Mouse (Mus musculus) kidney, postnatal 0 days (tissue): Measurements from ENCODE around the gene D11Wsu47e. TPM values are rescaled to one million over a fixed set of nuclear protein-coding genes. Genes with fewer than 3 reads are reported as not detected.
A peak's percentile ranks its signal among the peaks of the same experiment; 100 is the strongest.

Source experiments
- ATAC-seq: fragments of 200-750 bp; cut with Nextera tagmentation; replicated peaks from 2 replicates; pipeline ENCODE4 v1.8.0; 2017; ENCODE audit warnings: low read depth, moderate number of reproducible peaks, moderate TSS enrichment, moderate library complexity; ENCODE audit not compliant: low FRiP score
- DNase-seq: peaks from one replicate; pipeline ENCODE4 v3.0.0-alpha.2; 2016; ENCODE audit warnings: low spot score
- H3K27ac ChIP-seq: fragments of 300-500 bp; sonication (generic); 2 replicates; pipeline ENCODE4 v1.5.1; 2014; ENCODE audit warnings: mild to moderate bottlenecking
- H3K27me3 ChIP-seq: fragments of 300-500 bp; sonication (generic); 2 replicates; pipeline ENCODE4 v1.6.1; 2014; ENCODE audit warnings: low read length, mixed read lengths; ENCODE audit not compliant: insufficient read depth
- H3K36me3 ChIP-seq: fragments of 300-500 bp; sonication (generic); 2 replicates; pipeline ENCODE4 v1.6.1; 2014; ENCODE audit warnings: low read length, mixed read lengths; ENCODE audit not compliant: insufficient read depth
- H3K4me1 ChIP-seq: fragments of 300-500 bp; sonication (generic); replicated peaks from 2 replicates; pipeline ENCODE4 v1.6.1; 2014; ENCODE audit warnings: antibody characterized with exemption, low read length, mixed read lengths; ENCODE audit not compliant: insufficient read depth
- H3K4me2 ChIP-seq: fragments of 300-500 bp; sonication (generic); 2 replicates; pipeline ENCODE4 v1.6.1; 2014; ENCODE audit warnings: mild to moderate bottlenecking, low read length, moderate library complexity, mixed read lengths
- H3K4me3 ChIP-seq: fragments of 300-500 bp; sonication (generic); replicated peaks from 2 replicates; pipeline ENCODE4 v1.5.1; 2014; ENCODE audit warnings: low read depth, low read length
- H3K9ac ChIP-seq: fragments of 300-500 bp; sonication (generic); 2 replicates; pipeline ENCODE4 v1.6.1; 2014; ENCODE audit warnings: low read depth, low read length
- H3K9me3 ChIP-seq: fragments of 300-500 bp; sonication (generic); replicated peaks from 2 replicates; pipeline ENCODE4 v1.6.1; 2016; ENCODE audit warnings: low read length, inconsistent platforms, mixed read lengths
- CTCF ChIP-seq: IDR thresholded peaks from 2 replicates; pipeline ENCODE4 v1.5.1; 2016; ENCODE audit warnings: antibody characterized with exemption, low read depth, mild to moderate bottlenecking, moderate library complexity
- WGBS: fragments of 180-500 bp; shearing (Covaris S2); extraction: QIAGEN DNeasy Blood & Tissue Kit; methylation state at CpG from one replicate; pipeline ENCODE4 v1.1.7; 2014; 5-methylcytosine and 5-hydroxymethylcytosine counted together
- polyA plus RNA-seq: library from polyadenylated mRNA; unstranded; fragments of >200 nt; fragmentation: Nextera tagmentation; extraction: Ambion mirVana; gene quantifications from 2 replicates; pipeline ENCODE4 v1.2.1, GENCODE M21; 2015

D11Wsu47e gene
- polyA plus RNA-seq, 1 experiment from 2014 or later = 18.8 TPM

DNA sequence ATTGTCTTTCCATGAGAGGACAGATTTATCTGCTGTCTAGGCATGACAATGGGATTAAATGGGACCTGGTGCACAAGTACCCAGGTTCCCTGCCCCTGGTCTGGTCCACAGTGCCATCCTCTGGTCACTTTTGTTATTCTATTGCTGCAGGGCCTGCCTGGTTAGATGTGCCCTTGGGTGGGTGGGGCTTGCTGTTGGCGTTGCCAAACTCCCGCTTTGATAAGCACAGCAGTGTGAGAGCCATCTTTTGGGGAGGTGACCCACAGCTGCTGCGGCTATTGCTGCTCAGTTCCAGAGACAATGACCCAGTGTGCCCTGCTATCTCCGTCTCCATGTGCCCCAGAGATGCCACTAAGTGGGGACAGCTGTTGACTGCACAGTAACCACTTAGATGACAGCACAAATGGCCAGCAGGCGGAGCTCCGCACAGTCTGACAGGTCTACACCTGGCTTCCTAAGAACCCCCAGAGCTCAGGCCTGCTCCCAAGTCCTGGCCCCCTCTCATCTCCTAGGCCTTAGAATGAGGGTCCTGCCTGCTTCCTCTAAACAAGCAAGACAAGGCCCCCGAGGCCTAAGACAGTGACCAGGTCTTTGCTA, 31.0 kb downstream of the D11Wsu47e start:
- DNase-seq (no peak), ATAC-seq (no peak)
- Histone ChIP-seq H3K27ac (no peak overlapping the region), H3K4me2 (no peak overlapping the region), H3K4me3 (no peak overlapping the region), H3K27me3 (no peaks in the 10 kb centered on the region), H3K36me3 (no peaks in the 10 kb centered on the region), H3K9ac (no peak overlapping the region), H3K4me1 (peaks cover 10% of the 10 kb centered on the region; the same call in 1 of the 2 replicates), H3K9me3 (no peaks in the 10 kb centered on the region)
- 68% methylated on average over 7 of the region's 7 CpGs for WGBS
- TF ChIP-seq CTCF = peak; percentile 44

DNA sequence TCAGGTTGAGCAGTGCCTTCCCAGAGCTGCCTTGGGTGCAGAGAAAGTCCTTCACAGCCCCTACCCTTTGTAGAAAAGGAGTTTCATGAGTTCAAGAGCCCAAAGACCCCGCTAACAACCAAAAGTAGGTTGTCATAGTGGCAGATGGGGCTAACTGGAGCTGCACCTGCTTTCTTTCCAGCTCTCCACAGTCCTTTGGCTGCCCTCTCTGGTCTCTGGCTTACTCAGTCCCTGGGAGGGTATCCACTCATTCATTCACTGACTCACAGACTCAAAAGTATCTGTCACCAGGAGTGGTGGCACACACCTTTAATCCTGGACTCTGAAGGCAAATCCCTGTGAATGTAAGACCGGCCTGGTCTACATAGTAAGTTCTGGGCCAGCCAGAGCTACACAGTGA, 31.9 kb downstream of the D11Wsu47e start:
- Histone ChIP-seq H3K27me3 (no peaks in the 10 kb centered on the region), H3K36me3 (no peaks in the 10 kb centered on the region), H3K4me1 (peaks cover 7% of the 10 kb centered on the region; the same call in 1 of the 2 replicates), H3K27ac (no peak overlapping the region), H3K4me2 (no peak overlapping the region), H3K4me3 (no peak overlapping the region), H3K9me3 (no peaks in the 10 kb centered on the region), H3K9ac (no peak overlapping the region)
- no peak for TF ChIP-seq CTCF
- DNase-seq (no peak), ATAC-seq (no peak)
- 93% methylated on average over 2 of the region's 2 CpGs for WGBS

DNA sequence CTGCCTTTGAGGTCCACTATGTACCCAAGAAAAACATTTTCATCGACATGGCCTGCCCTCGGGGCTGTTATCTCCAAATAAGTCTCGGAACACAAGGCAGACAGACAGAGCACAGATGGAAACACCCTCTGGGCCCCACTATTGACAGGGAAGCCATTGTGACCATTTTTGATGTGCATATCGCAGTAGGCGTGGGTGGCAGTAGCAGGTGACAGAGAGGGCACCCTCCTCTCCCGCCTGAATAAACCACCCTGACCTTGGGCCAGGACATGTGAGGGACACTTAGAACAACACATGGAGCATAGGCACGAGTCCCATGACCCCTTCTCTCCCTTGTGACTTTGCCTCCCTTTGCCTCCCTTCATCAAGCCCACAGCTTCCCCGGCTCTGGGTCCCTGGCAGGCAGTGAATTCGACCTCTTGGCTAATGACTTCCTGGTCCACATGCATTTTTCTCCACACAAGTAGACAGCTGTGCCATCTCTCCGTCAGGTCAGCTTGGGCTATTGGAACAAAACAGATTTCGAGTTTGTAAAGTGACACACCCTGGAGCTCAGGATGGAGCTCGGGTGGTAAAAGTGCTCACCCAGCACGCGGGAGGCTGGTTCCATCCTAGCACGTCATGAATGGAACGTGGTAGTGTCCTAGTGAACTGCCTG, 33.7 kb downstream of the D11Wsu47e start:
- DNase-seq (no peak), ATAC-seq (no peak)
- Histone ChIP-seq H3K36me3 (no peaks in the 10 kb centered on the region), H3K27ac (no peak overlapping the region), H3K4me2 (no peak overlapping the region), H3K9me3 (no peaks in the 10 kb centered on the region), H3K4me1 (peaks cover 13% of the 10 kb centered on the region; the same call in 1 of the 2 replicates), H3K27me3 (no peaks in the 10 kb centered on the region), H3K4me3 (no peak overlapping the region), H3K9ac (no peak overlapping the region)
- WGBS = 38% methylated on average over 16 of the region's 16 CpGs
- TF ChIP-seq CTCF = no peak

DNA sequence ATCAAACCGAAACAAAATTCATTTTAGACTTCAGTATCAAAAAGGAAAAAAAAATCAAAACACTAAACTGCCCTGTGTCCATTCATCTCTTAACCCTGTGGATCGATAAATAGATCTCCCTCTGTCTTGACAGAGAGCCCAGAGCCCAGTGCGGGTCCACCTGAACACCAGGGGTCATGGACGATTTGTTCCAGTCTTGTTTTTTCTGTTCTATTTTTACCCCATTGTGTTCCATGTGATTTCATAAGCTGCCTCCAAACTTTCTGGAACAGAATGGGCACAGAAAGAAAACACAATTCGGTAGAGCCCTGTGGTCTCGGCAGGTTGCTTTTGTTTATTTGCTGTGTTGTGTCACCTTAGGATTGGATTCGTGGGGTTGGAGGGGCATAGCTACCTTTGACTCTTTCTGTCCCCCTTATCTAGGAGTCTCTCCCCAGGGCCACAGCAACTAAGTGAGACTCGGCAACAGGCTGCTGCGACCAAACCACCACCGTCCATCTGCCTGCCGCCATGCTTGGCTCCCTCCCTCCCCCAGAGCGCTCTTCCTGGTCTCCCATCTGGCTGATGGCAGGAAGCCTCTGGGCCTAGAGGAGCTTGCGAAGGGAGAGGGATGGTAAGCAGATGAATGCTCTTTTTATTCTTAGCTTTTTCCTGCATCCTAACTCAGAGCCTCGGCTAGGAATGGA, 38.3 kb downstream of the D11Wsu47e start:
- no peak for ATAC-seq
- peaks cover 21% of the 10 kb centered on the region for H3K4me1 ChIP-seq
- no peak overlapping the region for H3K9ac ChIP-seq
- no peaks in the 10 kb centered on the region for H3K9me3 ChIP-seq
- TF ChIP-seq CTCF = no peak
- peak overlapping the region; percentile 63 for H3K27ac ChIP-seq
- no peak for DNase-seq
- no peaks in the 10 kb centered on the region for H3K27me3 ChIP-seq
- H3K36me3 ChIP-seq = peaks cover 10% of the 10 kb centered on the region; the same call in 1 of the 2 replicates
- 55% methylated on average over 14 of the region's 14 CpGs for WGBS
- peak overlapping the region; percentile 8; the same call in 1 of the 2 replicates for H3K4me2 ChIP-seq
- H3K4me3 ChIP-seq = no peak overlapping the region

DNA sequence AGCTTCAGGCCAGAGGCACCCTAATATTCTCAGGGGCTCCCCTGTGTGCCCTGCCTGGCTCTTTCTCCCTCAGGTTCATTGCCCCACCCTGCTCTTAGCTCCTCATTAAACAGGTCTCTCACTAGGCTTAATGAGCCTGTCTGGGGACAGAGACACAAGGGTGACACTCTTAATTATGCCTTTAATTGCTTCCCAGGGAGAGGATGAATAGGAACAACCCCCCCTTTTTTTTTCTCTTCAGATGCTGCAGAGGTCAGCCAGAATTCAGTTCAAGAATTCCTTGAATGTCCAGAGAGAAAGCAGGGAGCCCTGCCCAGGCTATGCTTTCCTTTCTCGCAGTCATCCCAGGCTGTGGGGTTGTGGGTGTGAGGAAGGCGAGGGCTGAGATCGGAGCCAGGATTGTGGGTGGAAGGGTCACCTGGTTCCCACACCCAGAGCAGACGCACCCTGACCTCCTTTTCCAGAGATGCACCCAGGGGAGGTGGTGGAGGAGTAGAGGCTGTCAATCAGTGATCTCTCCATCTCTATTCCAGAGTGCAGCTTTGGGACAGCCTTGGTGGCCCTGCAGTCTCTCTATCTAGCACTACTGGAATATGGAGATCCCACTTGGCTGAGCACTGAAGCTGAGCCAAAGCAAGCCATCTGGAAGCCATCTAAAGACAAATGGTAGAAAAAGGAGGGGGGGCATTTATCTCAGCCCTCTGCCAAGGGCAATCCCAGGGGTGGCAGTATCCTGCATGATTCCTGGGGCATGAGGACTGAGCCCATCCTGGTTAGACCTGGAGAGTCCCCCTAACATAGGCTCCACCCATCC, 41.2 kb downstream of the D11Wsu47e start:
- H3K4me1 ChIP-seq = peaks cover 39% of the 10 kb centered on the region
- no peak for TF ChIP-seq CTCF
- DNase-seq = peak; percentile 78
- no peak overlapping the region for H3K4me3 ChIP-seq
- no peak for ATAC-seq
- H3K9me3 ChIP-seq = no peaks in the 10 kb centered on the region
- WGBS = 50% methylated on average over 4 of the region's 4 CpGs
- H3K4me2 ChIP-seq = no peak overlapping the region
- 0 out of 2 replicates have a peak overlapping the region, but pooled peaks have one; percentile 2 for H3K9ac ChIP-seq
- H3K27ac ChIP-seq = peak overlapping the region; percentile 51; the same call in 1 of the 2 replicates
- H3K27me3 ChIP-seq = no peaks in the 10 kb centered on the region
- peaks cover 28% of the 10 kb centered on the region; the same call in 1 of the 2 replicates for H3K36me3 ChIP-seq
